Mouse (Mus musculus) stomach, embryonic 16.5 days (tissue): ENCODE data around the gene 2010109A12Rik. TPM values are rescaled to one million over a fixed set of nuclear protein-coding genes. Genes with fewer than 3 reads are reported as not detected.

Experiments used
- ATAC-seq: fragments of 200-750 bp; cut with Nextera tagmentation; 2 replicates; pipeline ENCODE4 v1.8.0; 2017; ENCODE audit warnings: moderate number of reproducible peaks, moderate TSS enrichment; ENCODE audit not compliant: insufficient read depth, low FRiP score
- H3K27ac ChIP-seq: fragments of 300-500 bp; sonication (generic); 2 replicates; pipeline ENCODE4 v1.5.1; 2014; ENCODE audit warnings: low read length
- H3K27me3 ChIP-seq: fragments of 300-500 bp; sonication (generic); 2 replicates; pipeline ENCODE4 v1.6.1; 2014; ENCODE audit warnings: low read length, control low read depth, mixed read lengths; ENCODE audit not compliant: control insufficient read depth, insufficient read depth
- H3K36me3 ChIP-seq: fragments of 300-500 bp; sonication (generic); 2 replicates; pipeline ENCODE4 v1.6.1; 2014; ENCODE audit warnings: low read length; ENCODE audit not compliant: control insufficient read depth, insufficient read depth
- H3K4me1 ChIP-seq: fragments of 300-500 bp; sonication (generic); 2 replicates; pipeline ENCODE4 v1.6.1; 2014; ENCODE audit warnings: low read length, control low read depth, mixed read lengths; ENCODE audit not compliant: control insufficient read depth, insufficient read depth
- H3K4me2 ChIP-seq: fragments of 300-500 bp; sonication (generic); 2 replicates; pipeline ENCODE4 v1.6.1; 2014; ENCODE audit warnings: low read depth, low read length, mixed read lengths
- H3K4me3 ChIP-seq: fragments of 300-500 bp; sonication (generic); replicated peaks from 2 replicates; pipeline ENCODE4 v1.5.1; 2014; ENCODE audit warnings: mild to moderate bottlenecking, low read length
- H3K9ac ChIP-seq: fragments of 300-500 bp; sonication (generic); 2 replicates; pipeline ENCODE4 v1.6.1; 2014; ENCODE audit warnings: low read length
- H3K9me3 ChIP-seq: fragments of 300-500 bp; sonication (generic); replicated peaks from 2 replicates; pipeline ENCODE4 v1.6.1; 2016; ENCODE audit warnings: low read length, control low read depth; ENCODE audit not compliant: control insufficient read depth
- WGBS: fragments of 180-500 bp; shearing (Covaris S2); extraction: QIAGEN DNeasy Blood & Tissue Kit; methylation state at CpG from one replicate; pipeline ENCODE4 v1.1.7; 2014; 5-methylcytosine and 5-hydroxymethylcytosine counted together
- polyA plus RNA-seq: library from polyadenylated mRNA; unstranded; fragments of >200 nt; fragmentation: Nextera tagmentation; extraction: Ambion mirVana; gene quantifications from 2 replicates; pipeline ENCODE4 v1.2.1, GENCODE M21; 2015

2010109A12Rik gene
- polyA plus RNA-seq, 1 experiment from 2014 or later, result 1.6 TPM

DNA sequence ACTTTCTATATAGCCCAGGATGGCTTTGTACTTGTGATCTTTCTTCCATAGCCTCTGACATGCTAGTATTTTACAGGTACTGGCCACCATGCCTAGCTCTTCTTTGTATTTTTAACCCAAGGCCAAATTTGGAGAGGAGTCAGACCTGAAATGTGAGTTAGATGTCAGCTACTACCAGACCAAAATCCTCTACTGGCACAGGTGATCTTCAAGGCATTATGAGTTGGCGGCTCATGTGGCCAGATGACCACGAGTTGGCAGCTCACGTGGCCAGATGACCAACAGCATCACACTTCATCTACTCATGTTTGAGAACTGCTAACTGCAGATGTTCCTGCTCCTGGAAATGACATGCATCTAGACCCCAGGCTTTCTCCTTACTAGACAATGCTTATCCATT lies 12.1 kb downstream of the 2010109A12Rik start:
- H3K9ac ChIP-seq, result no peak overlapping the region
- H3K4me3 ChIP-seq, result no peak overlapping the region
- H3K4me2 ChIP-seq, result no peak overlapping the region
- no peaks in the 10 kb centered on the region for H3K4me1 ChIP-seq
- no peaks in the 10 kb centered on the region for H3K27me3 ChIP-seq
- H3K27ac ChIP-seq, result no peak overlapping the region
- H3K9me3 ChIP-seq, result no peaks in the 10 kb centered on the region
- no peaks in the 10 kb centered on the region for H3K36me3 ChIP-seq
- no peak for ATAC-seq
- 91% methylated on average over 3 of the region's 3 CpGs for WGBS

DNA sequence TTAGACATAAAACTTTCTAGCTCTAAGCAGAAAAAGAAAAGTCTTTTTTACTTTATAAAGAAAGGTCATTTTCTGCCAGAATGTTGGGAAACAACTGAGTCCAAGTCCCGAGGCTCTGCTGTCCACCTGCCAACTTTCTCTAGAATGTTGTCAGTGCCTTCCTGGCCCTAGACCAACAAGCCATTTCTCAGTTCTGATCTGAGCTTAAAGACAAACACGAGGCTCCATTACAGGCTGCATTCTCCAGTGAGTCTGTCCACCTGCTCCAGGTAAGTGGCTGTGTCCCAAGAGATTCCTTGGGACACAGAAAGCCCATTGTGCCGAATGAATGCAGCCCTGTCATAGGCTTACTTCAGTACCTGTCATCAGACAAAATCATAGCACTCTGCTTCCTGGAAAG lies 15.3 kb downstream of the 2010109A12Rik start:
- Histone ChIP-seq H3K27ac (peak overlapping the region; percentile 19; the same call in 1 of the 2 replicates), H3K9ac (no peak overlapping the region), H3K4me3 (no peak overlapping the region), H3K4me1 (no peaks in the 10 kb centered on the region), H3K27me3 (no peaks in the 10 kb centered on the region), H3K4me2 (no peak overlapping the region), H3K36me3 (no peaks in the 10 kb centered on the region), H3K9me3 (no peaks in the 10 kb centered on the region)
- no peak for ATAC-seq
- 39% methylated on average over 3 of the region's 3 CpGs for WGBS

DNA sequence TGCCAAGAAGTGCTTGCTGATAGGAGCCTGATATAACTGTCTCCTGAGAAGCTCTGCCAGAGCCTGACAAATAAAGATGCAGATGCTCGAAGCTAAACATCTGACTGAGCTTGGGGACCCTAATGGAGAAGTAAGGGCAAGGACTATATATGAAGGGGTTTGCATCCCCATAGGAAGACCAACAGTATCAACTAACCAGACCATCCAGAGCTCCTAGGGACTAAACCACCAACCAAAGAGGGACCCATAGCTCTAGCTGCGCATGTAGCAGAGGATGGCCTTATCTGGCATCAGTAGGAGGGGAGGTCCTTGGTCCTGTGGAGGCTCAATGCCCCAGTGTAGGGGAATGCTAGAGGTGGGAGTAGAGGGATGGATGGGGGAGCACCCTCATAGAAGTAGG lies 18.2 kb downstream of the 2010109A12Rik start:
- ATAC-seq, result no peak
- H3K4me2 ChIP-seq, result no peak overlapping the region
- WGBS, result 63% methylated on average over 2 of the region's 2 CpGs

DNA sequence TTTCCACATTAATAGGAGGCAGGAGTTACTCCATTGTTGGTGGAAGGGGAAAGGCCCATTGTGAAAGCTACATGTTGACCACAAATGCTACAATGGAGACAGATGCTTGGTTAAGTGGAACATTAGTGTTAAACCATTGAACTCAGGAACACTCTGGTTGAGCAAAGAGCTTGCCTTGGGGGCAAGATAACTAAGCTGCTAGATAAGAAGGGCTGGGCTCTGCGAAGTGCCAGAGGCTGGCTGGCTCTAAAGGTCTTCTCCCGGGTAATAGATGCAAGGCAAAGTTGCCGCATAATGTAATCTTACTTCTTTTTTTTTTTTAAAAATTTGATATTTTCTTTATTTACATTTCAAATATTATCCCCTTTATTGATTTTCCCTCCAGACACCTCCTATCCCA lies 20.8 kb downstream of the 2010109A12Rik start:
- no peaks in the 10 kb centered on the region for H3K27me3 ChIP-seq
- no peak overlapping the region for H3K9ac ChIP-seq
- no peak overlapping the region for H3K27ac ChIP-seq
- no peak overlapping the region for H3K4me2 ChIP-seq
- 80% methylated on average over 3 of the region's 3 CpGs for WGBS
- no peaks in the 10 kb centered on the region for H3K4me1 ChIP-seq
- H3K4me3 ChIP-seq, result no peak overlapping the region
- no peaks in the 10 kb centered on the region for H3K9me3 ChIP-seq
- H3K36me3 ChIP-seq, result no peaks in the 10 kb centered on the region
- no peak for ATAC-seq

More for the DNA sequence above, 18.2 kb downstream of the 2010109A12Rik start:
- Histone ChIP-seq H3K4me1 (no peaks in the 10 kb centered on the region), H3K36me3 (no peaks in the 10 kb centered on the region), H3K9me3 (no peaks in the 10 kb centered on the region), H3K9ac (no peak overlapping the region), H3K4me3 (no peak overlapping the region), H3K27ac (no peak overlapping the region), H3K27me3 (no peaks in the 10 kb centered on the region)

DNA sequence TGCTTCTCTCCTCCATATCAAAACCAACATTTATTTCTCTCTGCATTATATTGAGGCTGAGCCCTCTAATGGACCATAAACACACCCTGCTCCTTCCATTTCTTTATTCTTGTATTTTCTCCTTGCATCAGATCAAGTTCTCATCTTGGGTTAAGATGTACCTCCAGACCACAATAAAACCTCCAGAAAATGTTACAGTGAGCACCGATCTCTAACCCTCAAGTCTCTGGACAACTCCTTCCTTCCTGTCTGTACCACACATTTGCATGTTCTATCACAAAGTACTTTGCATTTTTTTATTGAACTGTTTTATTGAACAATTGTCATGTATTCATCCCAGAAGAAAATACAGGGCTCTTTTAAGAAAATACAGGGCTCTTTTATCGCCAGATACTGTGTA lies 23.2 kb downstream of the 2010109A12Rik start:
- no peaks in the 10 kb centered on the region for H3K27me3 ChIP-seq
- no peaks in the 10 kb centered on the region for H3K36me3 ChIP-seq
- H3K9me3 ChIP-seq, result no peaks in the 10 kb centered on the region
- no peaks in the 10 kb centered on the region for H3K4me1 ChIP-seq
- H3K9ac ChIP-seq, result no peak overlapping the region
- H3K4me3 ChIP-seq, result no peak overlapping the region
- no peak overlapping the region for H3K4me2 ChIP-seq
- H3K27ac ChIP-seq, result no peak overlapping the region
- ATAC-seq, result no peak
- WGBS, result 77% methylated on average over 2 of the region's 2 CpGs

DNA sequence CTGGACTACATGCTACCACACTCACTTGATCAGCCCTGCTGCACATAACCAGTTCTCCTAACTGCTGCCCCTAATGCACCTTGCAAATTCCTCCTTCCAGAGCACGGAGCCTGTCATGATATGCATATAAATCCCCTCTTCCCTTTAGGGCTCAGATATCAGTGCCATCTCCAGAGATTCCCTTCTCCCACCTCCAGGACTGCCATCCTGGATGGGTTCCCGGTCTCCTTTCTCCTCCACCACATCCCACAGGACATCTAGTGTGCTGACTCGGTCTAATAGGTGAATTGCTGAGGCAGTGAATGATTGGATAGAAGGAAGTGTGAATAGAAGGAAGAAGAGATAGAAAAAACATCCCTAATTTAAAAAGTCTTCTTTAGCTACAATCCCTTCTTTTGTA lies 25.4 kb downstream of the 2010109A12Rik start:
- WGBS, result 60% methylated on average over 3 of the region's 3 CpGs
- H3K36me3 ChIP-seq, result no peaks in the 10 kb centered on the region
- no peak overlapping the region for H3K27ac ChIP-seq
- no peak for ATAC-seq
- no peaks in the 10 kb centered on the region for H3K4me1 ChIP-seq
- no peak overlapping the region for H3K4me3 ChIP-seq
- no peak overlapping the region for H3K9ac ChIP-seq
- H3K4me2 ChIP-seq, result no peak overlapping the region
- no peaks in the 10 kb centered on the region for H3K27me3 ChIP-seq
- H3K9me3 ChIP-seq, result no peaks in the 10 kb centered on the region

DNA sequence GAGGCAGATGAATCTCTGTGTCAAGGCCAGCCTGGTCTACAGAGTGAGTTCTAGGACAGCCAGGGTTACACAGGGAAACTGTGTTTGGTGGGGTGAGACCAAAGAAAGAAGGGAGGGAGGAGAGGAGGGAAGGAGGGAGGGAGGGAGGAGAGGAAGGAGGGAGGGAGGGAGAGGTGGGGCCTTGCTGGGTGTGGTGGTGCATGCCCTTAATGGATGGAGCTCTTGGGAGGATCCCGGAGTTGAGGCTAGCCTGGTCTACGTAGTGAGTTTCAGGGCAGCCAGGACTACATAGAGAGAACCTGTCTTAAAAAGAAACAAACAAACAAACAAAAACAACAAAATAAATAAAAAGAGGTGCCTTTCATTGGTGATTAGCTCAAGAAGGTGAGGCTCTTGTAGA lies 26.5 kb downstream of the 2010109A12Rik start:
- ATAC-seq, result no peak
- Histone ChIP-seq H3K27ac (no peak overlapping the region), H3K4me2 (no peak overlapping the region), H3K9me3 (no peaks in the 10 kb centered on the region), H3K4me3 (no peak overlapping the region), H3K4me1 (no peaks in the 10 kb centered on the region), H3K36me3 (no peaks in the 10 kb centered on the region), H3K9ac (no peak overlapping the region), H3K27me3 (no peaks in the 10 kb centered on the region)
- WGBS, result 82% methylated on average over 2 of the region's 2 CpGs

DNA sequence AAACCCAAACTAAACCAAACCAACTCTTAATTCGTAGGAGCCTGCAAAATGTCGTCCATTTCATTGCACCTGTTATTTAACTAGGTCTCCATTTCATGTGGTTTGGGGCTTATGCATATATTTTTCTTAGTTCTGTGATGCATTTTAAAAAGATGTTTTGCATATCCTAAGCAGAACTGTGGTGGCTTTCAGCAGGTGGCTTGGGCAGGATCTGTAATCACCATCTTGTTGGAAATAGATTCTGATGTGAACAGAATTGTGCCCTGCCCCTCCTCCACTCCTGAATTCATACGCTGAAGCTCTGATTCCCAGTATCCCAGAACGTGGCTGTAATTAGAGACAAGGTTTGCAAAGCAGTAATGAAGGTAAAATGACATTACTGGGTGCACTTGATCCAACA lies 27.8 kb downstream of the 2010109A12Rik start:
- no peak overlapping the region for H3K9ac ChIP-seq
- no peaks in the 10 kb centered on the region for H3K27me3 ChIP-seq
- no peak overlapping the region for H3K4me3 ChIP-seq
- H3K4me1 ChIP-seq, result no peaks in the 10 kb centered on the region
- no peak overlapping the region for H3K4me2 ChIP-seq
- no peaks in the 10 kb centered on the region for H3K36me3 ChIP-seq
- WGBS, result 68% methylated on average over 4 of the region's 4 CpGs
- H3K27ac ChIP-seq, result no peak overlapping the region
- ATAC-seq, result no peak
- no peaks in the 10 kb centered on the region for H3K9me3 ChIP-seq

DNA sequence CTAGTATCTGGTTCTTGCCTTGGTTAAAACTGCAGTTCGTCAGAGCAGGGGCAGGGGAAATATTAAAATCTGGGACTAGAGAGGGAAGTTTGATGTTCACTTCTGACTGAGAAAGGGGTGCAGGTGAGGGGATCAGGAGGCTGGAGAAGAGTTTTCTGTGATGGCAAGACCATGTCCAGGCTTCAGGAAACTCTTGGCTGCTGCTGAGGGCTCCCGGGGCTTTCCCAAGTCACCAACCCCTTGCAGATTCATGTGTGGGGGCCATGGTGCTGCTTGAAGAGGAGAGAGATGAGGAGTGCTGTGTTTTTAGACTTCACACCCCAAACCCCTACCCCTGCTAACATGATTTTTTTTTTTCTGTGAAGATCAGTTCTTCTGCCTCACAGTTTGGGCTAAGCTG lies 28.3 kb downstream of the 2010109A12Rik start:
- Histone ChIP-seq H3K4me3 (no peak overlapping the region), H3K9ac (no peak overlapping the region), H3K27me3 (no peaks in the 10 kb centered on the region), H3K27ac (no peak overlapping the region), H3K36me3 (no peaks in the 10 kb centered on the region), H3K4me1 (no peaks in the 10 kb centered on the region), H3K9me3 (no peaks in the 10 kb centered on the region), H3K4me2 (no peak overlapping the region)
- WGBS, result 81% methylated on average over 2 of the region's 2 CpGs
- no peak for ATAC-seq

DNA sequence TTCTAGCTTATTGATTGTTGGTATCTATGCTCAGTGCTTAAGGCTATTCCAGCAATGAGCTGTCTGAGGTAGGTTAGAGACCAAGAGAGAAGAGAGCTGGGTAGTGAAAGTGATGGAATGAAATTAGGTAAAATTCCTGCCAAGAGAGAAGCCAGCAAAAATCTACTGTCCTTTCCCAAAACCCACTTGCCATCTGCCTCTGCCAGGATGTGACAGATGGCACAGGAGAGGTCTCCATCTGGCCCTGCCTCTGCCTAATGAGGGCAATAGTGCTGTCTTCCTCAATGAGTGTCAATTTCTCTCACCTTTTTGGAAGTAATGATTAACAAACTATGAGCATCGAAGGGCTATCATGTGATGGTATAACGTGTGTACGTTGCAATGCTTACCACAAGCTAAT lies 29.6 kb downstream of the 2010109A12Rik start:
- H3K27ac ChIP-seq, result no peak overlapping the region
- no peaks in the 10 kb centered on the region for H3K4me1 ChIP-seq
- H3K9me3 ChIP-seq, result no peaks in the 10 kb centered on the region
- H3K9ac ChIP-seq, result no peak overlapping the region
- WGBS, result 91% methylated on average over 3 of the region's 3 CpGs
- H3K27me3 ChIP-seq, result no peaks in the 10 kb centered on the region
- H3K4me3 ChIP-seq, result no peak overlapping the region
- no peaks in the 10 kb centered on the region for H3K36me3 ChIP-seq
- ATAC-seq, result no peak
- H3K4me2 ChIP-seq, result no peak overlapping the region
